Mouse (Mus musculus): ENCODE data around the gene Rccd1.

The Rccd1 gene

DNA sequence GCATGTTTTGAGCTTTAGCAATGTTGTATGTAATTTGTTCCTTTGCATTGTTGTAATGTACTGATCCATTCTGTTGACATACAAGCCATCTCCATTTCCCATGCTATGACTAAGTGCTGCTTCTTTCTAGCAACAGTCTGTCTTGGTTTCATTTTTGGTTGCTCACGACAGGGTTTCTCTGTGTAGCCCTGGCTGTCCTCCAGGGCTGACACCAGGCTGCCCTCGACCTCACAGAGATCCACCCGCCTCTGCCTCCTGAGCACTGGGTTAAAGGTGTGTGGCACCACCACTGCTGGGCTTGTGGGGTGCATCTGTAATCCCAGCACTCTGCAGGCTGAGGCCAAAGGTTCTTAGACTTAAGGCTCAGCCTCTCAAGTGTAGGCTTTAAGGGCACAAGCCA, 24.7 kb downstream of the Rccd1 start:
- DNase-seq (ENCODE audit: low read depth, low spot score) = no peak

DNA sequence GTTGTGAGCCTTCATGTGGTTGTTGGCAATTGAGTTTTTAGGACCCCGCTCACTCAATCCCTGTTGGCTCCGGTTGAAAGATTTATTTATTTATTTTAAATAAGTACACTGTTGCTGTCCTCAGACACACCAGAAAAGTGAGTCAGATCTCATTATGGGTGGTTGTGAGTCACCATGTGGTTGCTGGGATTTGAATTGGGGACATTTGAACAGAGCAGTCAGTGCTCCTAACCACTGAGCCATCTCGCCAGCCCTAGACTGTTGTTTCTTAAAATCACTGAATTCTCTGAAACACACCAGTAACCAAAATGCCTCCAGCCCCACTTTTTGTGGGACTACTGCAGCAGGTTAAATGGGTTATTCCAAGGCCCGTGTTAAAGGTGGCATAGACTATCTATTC, 25.5 kb downstream of the Rccd1 start:
- DNase-seq (ENCODE audit: low read depth, low spot score) = no peak

- no peak for DNase-seq (ENCODE audit: low read depth, low spot score)
These were observed 27.2 kb downstream of the Rccd1 start for GRCm38 (mm10) chr7:80297041-80297440.

DNA sequence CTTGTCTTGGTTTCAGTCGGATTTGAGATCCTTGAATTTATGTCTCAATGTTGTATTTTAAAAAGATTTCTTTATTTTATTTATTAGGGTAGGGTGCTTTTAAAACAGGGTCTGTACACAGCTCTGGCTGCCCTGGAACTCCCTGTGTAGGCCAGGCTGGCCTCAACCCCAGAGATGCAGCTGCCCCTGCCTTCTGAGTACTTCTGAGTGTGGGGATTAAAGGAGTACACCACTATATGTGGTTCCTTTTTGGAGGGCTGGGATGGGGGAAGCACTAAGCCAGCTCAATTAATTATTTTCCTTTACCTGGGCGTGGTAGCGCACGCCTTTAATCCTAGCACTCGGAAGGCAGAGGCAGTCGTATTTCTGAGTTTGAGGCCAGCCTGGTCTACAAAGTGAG, 27.8 kb downstream of the Rccd1 start:
- no peak for DNase-seq (ENCODE audit: low read depth, low spot score)

DNA sequence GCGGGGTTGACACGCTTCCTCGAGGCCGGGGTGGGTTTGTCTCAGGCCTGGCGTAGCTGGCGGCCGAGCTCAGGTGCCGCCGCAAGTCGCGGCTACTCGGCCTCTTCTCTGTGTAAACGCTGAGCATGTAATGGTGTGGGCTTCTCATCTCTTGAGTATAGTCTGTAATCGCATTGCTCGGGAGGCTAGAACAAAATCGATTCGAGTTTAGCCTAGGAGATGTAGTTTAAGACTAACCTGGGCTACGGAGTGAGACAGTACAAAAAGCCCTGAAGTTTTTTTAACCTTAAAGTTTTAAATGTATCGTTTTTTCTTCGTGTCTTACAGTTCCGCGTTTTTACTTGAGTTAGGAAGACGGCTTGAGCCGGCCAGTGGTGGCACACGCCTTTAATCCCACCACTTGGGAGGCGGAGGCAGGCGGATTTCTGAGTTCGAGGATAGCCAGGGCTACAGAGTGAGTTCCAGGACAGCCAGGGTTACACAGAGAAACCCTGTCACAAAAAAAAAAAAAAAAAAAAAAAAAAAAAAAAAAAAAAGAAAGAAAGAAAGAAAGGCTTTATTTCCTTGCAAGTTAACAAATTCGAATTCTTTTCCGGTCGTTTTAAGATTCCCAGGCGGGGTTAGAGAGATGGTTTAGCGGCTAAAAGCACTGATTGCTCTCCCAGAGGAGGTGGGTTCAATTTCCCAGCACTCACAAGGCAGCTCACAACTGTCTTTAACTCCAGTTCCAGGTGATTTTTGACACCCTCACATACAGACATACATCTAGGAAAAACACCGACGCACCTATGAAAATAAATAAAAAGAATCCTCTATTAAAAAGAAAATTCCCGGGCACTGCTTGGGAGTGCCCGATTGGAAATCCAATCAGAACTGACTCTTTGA, 29.2 kb downstream of the Rccd1 start:
- no peak for DNase-seq (ENCODE audit: low read depth, low spot score)

DNA sequence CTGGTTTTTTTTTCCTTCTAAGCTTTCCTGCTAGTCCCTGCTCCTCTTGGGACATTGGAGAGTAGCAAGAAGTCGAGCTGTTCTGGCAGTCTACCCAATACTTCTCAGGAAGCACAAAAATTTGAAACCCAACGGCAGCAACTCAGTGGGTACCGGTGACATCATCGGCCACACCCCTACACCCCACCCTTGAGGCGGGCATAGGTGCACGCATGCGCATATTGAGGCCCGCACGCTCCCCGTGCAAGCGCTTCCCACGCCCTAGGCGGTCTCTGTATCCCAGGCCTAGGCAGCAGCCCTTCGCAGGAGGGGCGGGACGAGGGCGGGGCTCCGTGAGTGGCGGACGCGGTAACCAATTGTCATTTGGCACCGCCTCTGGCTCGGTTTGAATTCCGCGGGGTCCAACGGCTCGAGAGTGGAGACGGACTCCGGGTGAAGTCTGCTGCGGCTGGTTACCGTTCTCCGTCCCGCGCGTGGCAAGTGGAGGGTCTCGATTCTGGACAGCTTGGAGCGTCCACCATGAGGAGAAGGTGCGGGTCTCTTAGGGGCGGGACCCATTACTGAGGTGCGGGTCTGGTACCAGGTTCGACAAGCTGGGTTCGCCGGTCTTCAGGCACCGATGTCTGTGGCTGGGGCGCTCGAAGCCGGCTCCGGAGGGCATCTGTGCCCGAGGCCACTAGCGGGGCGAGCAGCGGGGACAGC, 30.0 kb downstream of the Rccd1 start, which contains the start of gene Prc1:
Gene Prc1, plus strand, starts transcription at position 389 of the 702 bp plus-strand sequence.
- peak; percentile 99 for DNase-seq (ENCODE audit: low read depth, low spot score)

- no peak for DNase-seq (ENCODE audit: low read depth, low spot score)
These were observed 36.5 kb downstream of the Rccd1 start for GRCm38 (mm10) chr7:80287736-80288135.

- no peak for DNase-seq (ENCODE audit: low read depth, low spot score)
These were observed 38.5 kb downstream of the Rccd1 start for GRCm38 (mm10) chr7:80285725-80286124.

DNA sequence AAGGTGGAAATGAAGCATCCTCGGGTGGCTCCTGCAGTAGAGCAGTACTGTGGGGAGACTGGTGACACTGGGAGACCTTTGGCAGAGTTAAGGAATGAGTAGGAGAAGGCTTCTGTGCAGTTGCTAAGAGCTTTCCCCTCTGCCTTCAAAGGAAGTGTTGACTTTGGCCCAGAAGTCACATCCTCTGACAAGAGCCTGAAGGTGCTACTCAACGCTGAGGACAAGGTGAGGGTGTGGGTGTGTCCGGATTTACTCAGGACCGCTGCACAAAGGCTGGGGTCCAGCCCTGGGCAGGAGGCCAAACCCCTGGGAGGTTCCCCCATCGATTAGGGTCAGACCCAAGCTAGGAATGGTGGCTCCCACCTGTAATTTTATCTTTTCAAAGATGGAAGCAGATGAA, 39.9 kb downstream of the Rccd1 start:
- DNase-seq (ENCODE audit: low read depth, low spot score) = no peak

GRCm38 (mm10) chr7:80283226-80283918, 40.9 kb downstream of the Rccd1 start:
- no peak for DNase-seq (ENCODE audit: low read depth, low spot score)

DNA sequence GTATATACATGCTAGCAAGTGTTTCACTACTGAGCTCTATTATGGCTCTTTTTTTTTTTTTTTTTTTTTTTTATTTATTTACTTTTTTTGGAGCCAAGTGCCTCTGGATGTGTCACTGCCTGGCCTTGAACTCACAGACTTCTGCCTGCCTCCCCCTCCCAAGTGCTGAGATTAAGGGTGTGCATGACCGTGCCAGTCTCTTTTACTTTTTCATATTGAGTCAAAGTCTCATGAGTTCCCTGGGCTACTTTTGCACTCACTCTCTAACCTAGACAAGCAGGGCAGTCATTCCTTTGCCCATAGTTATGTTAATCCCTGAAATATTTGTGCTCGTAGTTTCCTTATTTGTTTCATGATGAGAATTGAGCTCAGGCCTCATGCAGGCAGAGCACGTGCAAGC, 42.6 kb downstream of the Rccd1 start:
- DNase-seq (ENCODE audit: low read depth, low spot score) = no peak

DNA sequence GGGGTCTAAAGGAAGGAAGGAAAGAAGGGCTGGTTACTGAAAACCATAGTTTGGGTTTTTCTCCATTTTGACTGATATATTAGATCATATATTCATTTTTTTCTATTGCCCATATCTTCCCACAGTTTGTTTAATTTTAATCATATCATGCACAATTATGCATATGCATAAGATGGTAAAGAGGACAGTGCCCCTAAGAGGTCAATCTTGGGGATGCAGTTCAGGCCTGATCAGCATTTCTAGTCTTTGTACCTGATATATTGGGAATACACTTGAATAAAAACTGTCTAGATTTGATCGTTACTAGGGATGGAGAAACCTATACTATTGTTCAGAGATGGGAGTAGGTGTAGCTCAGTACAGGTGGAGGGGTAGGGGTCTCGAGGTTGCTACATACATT, 43.3 kb downstream of the Rccd1 start:
- no peak for DNase-seq (ENCODE audit: low read depth, low spot score)

- DNase-seq (ENCODE audit: low read depth, low spot score) = no peak
These were observed 44.2 kb downstream of the Rccd1 start for GRCm38 (mm10) chr7:80280032-80280431.

- DNase-seq (ENCODE audit: low read depth, low spot score) = no peak
These were observed 47.9 kb downstream of the Rccd1 start for GRCm38 (mm10) chr7:80276374-80276773.

DNA sequence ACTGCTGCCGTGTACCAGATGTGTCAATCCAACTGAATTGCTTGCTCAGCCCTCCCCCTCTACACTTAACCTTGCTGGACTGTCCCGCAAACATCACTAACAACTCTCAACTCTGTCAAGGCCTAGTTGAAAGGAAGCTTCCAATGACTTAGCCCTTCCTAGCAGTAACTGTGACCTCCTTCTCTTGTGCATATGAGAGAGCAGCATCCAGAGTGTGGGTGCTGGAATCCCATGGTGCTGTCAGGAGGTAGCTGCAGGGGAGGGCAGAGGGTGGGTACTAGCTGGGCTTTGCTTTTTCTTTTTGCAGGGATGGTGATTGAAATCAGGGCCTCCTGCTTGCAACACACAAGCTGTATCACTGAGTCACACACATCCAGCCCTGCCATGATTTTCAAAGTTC, 50.8 kb downstream of the Rccd1 start:
- no peak for DNase-seq (ENCODE audit: low read depth, low spot score)

DNA sequence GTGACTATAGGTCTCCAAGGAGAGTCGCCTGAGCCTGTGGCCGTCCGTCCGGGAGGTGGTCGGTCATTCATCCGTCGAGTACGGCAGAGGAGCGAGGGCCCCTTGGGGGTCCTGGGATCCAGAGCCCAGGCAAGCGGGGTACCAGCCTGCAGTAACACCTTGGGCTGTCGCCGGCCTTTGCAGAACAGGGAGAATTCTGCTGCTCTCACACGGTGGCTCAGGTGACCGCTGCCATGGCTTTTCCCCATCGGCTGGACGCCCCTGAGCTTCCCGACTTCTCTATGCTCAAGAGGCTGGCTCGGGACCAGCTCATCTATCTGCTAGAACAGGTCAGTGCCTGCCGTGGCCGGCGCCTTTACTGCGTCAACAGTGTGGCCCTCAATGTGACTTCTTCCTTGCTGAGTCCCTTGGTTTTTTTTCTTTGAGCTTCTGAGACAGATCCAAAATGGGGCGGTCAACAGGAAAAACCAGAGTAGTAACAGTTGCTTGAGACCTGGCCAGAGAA, 54.5 kb downstream of the Rccd1 start:
- DNase-seq (ENCODE audit: low read depth, low spot score) = no peak

DNA sequence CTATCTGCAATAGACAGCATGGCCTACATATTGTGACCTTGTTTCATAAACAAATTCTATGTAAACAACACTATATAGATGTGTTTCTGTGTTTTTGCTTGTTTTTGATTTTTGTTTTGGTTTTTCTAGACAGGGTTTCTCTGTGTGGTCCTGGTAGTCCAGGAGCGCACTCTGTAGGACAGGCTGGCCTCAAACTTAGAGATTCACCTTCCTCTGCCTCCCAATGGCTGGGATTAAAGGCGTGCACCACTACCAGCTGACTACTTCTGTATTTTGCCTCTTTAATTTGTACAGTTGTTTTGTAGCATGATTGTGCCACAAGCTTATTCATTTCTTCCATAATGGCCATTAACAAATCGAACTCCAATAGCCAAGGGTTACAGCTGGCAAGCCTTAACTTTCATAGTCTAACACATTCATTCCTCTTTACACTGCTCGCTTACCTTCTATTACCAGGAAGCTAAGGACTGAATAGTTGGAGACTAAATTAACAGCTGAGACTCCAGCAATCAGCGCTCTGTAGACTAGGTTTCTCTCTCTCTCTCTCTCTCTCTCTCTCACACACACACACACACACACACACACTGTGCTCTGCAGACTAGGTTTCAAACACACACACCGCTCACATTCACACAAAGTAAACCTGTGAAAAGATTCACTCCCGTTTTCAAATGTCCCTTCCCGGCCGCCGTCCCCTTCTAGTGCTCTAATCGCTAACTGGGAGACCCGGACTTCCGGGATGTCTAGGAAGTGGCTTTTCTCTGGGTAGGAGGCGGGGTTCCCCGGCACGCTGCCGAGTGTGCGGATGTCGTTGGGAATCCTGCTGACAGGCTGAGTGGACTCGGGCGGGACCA, 55.1 kb downstream of the Rccd1 start, which contains the start of gene Vps33b:
Gene Vps33b, plus strand, starts transcription at position 753 of the 854 bp plus-strand sequence.
- DNase-seq (ENCODE audit: low read depth, low spot score) = peak; percentile 92

- no peak for DNase-seq (ENCODE audit: low read depth, low spot score)
These were observed 56.5 kb downstream of the Rccd1 start for GRCm38 (mm10) chr7:80267764-80268163.

DNA sequence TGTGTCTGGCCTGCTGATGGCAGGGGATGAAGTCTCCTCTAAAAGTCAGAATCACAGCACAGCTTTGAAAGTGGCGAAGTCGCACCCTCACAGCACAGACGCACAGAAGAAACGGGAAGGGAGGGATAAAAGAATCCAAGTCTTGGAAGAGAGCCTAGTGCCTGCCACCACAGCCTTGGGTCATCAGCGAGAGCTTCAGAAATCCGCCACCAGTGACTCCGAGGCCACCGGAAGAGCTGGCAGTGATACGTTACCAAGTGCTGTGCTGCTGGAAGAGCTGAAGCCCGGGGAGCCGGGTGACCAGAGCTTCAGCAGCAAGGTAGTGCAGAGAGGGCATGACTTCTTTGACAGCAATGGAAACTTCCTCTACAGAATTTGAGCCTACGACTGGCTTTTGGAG, 59.6 kb downstream of the Rccd1 start:
- no peak for DNase-seq (ENCODE audit: low read depth, low spot score)

DNA sequence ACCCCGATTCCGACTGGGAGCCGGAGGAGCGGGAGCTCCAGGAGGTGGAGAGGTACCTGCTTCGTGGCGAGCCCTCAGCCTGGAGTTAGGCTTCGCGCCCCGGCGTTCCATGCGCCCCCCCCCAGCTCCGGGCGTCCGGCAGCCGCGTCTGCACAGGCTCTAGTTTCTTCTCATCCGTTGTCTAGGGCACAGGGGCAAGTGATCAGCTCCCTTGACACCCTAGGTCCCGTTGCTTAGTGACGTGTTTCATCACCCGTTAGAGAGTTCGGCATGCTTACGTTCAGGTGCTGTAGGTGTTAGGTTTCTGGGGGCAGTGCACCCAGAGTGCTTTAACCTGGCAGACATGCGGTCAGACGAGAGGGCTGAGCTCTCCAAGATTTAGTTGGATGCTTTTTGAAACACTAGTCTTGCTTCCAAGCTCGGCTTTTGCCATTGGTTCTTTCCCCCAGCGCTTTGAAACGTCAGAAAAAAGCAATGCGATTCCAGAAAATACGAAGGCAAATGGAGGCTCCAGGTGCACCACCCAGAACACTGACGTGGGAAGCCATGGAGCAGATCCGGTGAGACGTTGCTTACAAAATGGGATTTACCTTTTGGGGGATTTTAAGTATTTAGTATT, 62.8 kb downstream of the Rccd1 start:
- DNase-seq (ENCODE audit: low read depth, low spot score) = no peak

Data from A20 (cell line).